Mouse (Mus musculus) lung, postnatal 0 days (tissue): ENCODE measurements around the gene Fermt2.

Experiments
- CTCF ChIP-seq: IDR thresholded peaks from 2 replicates; pipeline ENCODE4 v1.5.1; 2016; ENCODE audit warnings: antibody characterized with exemption, mild to moderate bottlenecking
- EP300 ChIP-seq: IDR thresholded peaks from 2 replicates; pipeline ENCODE4 v1.6.1; 2016; ENCODE audit warnings: antibody characterized with exemption, mild to moderate bottlenecking, control low read depth

DNA sequence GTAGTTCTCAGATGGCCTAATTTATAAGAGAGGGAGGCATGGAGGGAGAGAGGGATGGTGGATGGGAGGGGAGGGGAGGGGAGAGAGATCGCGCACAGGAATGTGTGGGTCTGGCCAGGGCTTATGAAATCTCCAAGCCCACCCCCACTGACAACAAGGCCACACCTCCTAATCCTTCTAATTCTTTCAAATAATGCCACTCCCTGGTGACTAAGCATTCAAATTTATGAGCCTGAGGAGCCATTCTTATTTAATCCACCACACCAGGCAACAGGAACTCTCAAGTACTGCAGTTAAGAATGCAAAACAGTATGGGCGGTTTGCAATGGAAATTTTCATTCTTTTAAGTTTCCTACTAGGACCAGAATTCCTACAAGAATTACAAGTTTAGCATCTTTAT, 32.8 kb downstream of the Fermt2 start:
- TF ChIP-seq CTCF (no peak), EP300 (no peak)
